Mouse (Mus musculus) forebrain, embryonic 15.5 days (tissue): ENCODE results near the gene Hoxc6. TPM values are rescaled to one million over a fixed set of nuclear protein-coding genes. Genes with fewer than 3 reads are reported as not detected.

Experiments used
- ATAC-seq: fragments of 200-750 bp; cut with Nextera tagmentation; replicated peaks from 2 replicates; pipeline ENCODE4 v1.8.0; 2017; ENCODE audit warnings: mild to moderate bottlenecking, moderate TSS enrichment, moderate library complexity
- H3K27ac ChIP-seq: fragments of 300-500 bp; sonication (generic); replicated peaks from 2 replicates; pipeline ENCODE4 v1.5.1; 2015; ENCODE audit warnings: mild to moderate bottlenecking, inconsistent platforms
- H3K27me3 ChIP-seq: fragments of 300-500 bp; sonication (generic); 2 replicates; pipeline ENCODE4 v1.6.1; 2015; ENCODE audit warnings: inconsistent platforms
- H3K36me3 ChIP-seq: fragments of 300-500 bp; sonication (generic); 2 replicates; pipeline ENCODE4 v1.6.1; 2015; ENCODE audit warnings: mild to moderate bottlenecking, inconsistent platforms
- H3K4me1 ChIP-seq: fragments of 300-500 bp; sonication (generic); 2 replicates; pipeline ENCODE4 v1.6.1; 2015; ENCODE audit warnings: inconsistent platforms
- H3K4me2 ChIP-seq: fragments of 300-500 bp; sonication (generic); replicated peaks from 2 replicates; pipeline ENCODE4 v1.6.1; 2015; ENCODE audit warnings: mild to moderate bottlenecking, inconsistent platforms
- H3K4me3 ChIP-seq: fragments of 300-500 bp; sonication (generic); 2 replicates; pipeline ENCODE4 v1.5.1; 2015; ENCODE audit warnings: mild to moderate bottlenecking, inconsistent platforms
- H3K9ac ChIP-seq: fragments of 300-500 bp; sonication (generic); replicated peaks from 2 replicates; pipeline ENCODE4 v1.6.1; 2015; ENCODE audit warnings: mild to moderate bottlenecking, inconsistent platforms
- H3K9me3 ChIP-seq: fragments of 300-500 bp; sonication (generic); 2 replicates; pipeline ENCODE4 v1.6.1; 2016; ENCODE audit warnings: inconsistent platforms
- WGBS: fragments of 180-500 bp; shearing (Covaris S2); methylation state at CpG from one replicate; pipeline ENCODE4 v1.1.7; 2015; ENCODE audit warnings: mixed read lengths; 5-methylcytosine and 5-hydroxymethylcytosine counted together
- polyA plus RNA-seq: library from polyadenylated mRNA; unstranded; fragments of >200 nt; fragmentation: Nextera tagmentation; extraction: Ambion mirVana; gene quantifications from 2 replicates; pipeline ENCODE4 v1.2.1, GENCODE M21; 2015

Gene Hoxc6
- polyA plus RNA-seq, 1 experiment from 2014 or later: not detected

GRCm38 (mm10) chr15:102963259-102963658, 34.8 kb upstream of the Hoxc6 start:
- Histone ChIP-seq H3K9ac (no peak overlapping the region), H3K36me3 (no peaks in the 10 kb centered on the region), H3K27me3 (peaks cover 94% of the 10 kb centered on the region), H3K4me3 (no peak overlapping the region), H3K4me2 (no peak overlapping the region), H3K27ac (no peak overlapping the region), H3K9me3 (no peaks in the 10 kb centered on the region), H3K4me1 (peaks cover 7% of the 10 kb centered on the region)
- 3% methylated on average over 8 of the region's 8 CpGs for WGBS
- ATAC-seq: no peak

GRCm38 (mm10) chr15:102963671-102964640, 34.1 kb upstream of the Hoxc6 start:
- H3K36me3 ChIP-seq: no peaks in the 10 kb centered on the region
- no peak overlapping the region for H3K4me3 ChIP-seq
- ATAC-seq: no peak
- H3K9me3 ChIP-seq: no peaks in the 10 kb centered on the region
- peaks cover 93% of the 10 kb centered on the region for H3K27me3 ChIP-seq
- no peak overlapping the region for H3K9ac ChIP-seq
- H3K4me1 ChIP-seq: peaks cover 7% of the 10 kb centered on the region
- H3K4me2 ChIP-seq: no peak overlapping the region
- no peak overlapping the region for H3K27ac ChIP-seq
- WGBS: 2% methylated on average over 28 of the region's 28 CpGs

- no peak overlapping the region for H3K27ac ChIP-seq
- peaks cover 7% of the 10 kb centered on the region for H3K4me1 ChIP-seq
- ATAC-seq: no peak
- peaks cover 95% of the 10 kb centered on the region for H3K27me3 ChIP-seq
- no peaks in the 10 kb centered on the region for H3K9me3 ChIP-seq
- H3K9ac ChIP-seq: no peak overlapping the region
- 3% methylated on average over 26 of the region's 26 CpGs for WGBS
- H3K4me2 ChIP-seq: no peak overlapping the region
- no peak overlapping the region for H3K4me3 ChIP-seq
- H3K36me3 ChIP-seq: no peaks in the 10 kb centered on the region
Measured at GRCm38 (mm10) chr15:102965003-102965891, 32.8 kb upstream of the Hoxc6 start.

DNA sequence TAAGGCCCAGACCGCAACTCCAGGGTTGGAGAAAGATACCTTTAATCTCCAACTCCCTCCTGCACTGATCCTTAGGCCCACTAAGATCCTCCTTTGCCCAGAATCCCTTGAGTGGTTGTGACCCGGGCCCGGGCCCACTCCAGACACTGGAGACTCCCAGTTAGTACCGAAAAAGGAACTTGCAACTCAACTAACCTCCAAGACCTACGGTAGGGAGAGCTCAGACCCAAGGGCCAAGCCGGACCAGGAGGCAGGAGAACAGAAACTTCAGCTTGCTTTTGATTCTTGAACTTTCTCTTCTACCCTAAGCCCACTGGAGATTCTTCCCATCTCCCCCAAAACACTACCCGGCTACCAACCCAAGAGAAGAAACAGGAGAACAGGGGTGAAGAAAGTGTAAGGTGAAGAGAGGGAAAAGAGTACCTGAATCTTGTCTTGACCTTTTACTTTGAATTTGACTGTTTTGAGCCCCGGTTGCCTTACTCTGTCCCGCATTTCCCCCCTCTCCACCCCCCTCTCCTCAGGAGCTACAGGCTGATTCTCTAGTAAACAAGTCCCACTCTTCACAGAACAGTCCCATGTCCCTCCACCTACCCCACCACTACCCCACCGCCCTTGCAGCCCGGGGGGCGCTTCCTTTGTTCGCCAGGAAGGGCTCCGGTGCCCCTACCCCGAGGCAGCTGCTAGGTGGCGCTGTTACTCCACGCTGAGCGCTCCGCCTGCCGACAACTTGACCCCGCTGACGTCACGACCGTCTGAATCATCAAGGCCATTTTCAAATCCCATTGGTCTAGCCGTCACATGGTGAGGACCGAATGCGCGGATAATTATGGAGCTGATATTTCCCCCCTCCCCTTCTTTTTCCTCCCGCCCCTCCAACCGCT, 31.9 kb upstream of the Hoxc6 start:
- H3K4me1 ChIP-seq: peaks cover 7% of the 10 kb centered on the region
- H3K36me3 ChIP-seq: no peaks in the 10 kb centered on the region
- no peak overlapping the region for H3K9ac ChIP-seq
- H3K4me2 ChIP-seq: 0 out of 2 replicates have a peak overlapping the region, but pooled peaks have one; percentile 8
- ATAC-seq: 0 out of 2 replicates have a peak, but pooled peaks have one; percentile 19
- H3K4me3 ChIP-seq: peak overlapping the region; percentile 12; the same call in 1 of the 2 replicates
- peaks cover 96% of the 10 kb centered on the region for H3K27me3 ChIP-seq
- 2% methylated on average over 30 of the region's 30 CpGs for WGBS
- H3K27ac ChIP-seq: no peak overlapping the region
- H3K9me3 ChIP-seq: no peaks in the 10 kb centered on the region

GRCm38 (mm10) chr15:102966776-102967311, 31.2 kb upstream of the Hoxc6 start, which contains the start of gene Hoxc10:
Gene Hoxc10, plus strand, starts transcription at chr15:102966796.
- Histone ChIP-seq H3K4me1 (peaks cover 7% of the 10 kb centered on the region), H3K4me2 (0 out of 2 replicates have a peak within 1 kb of the TSS, but pooled peaks have one; percentile 8), H3K4me3 (peak within 1 kb of the TSS; percentile 12; the same call in 1 of the 2 replicates), H3K27me3 (peaks cover 97% of the 10 kb centered on the region), H3K36me3 (no peaks in the 10 kb centered on the region), H3K27ac (no peak within 1 kb of the TSS), H3K9ac (no peak within 1 kb of the TSS), H3K9me3 (no peaks in the 10 kb centered on the region)
- 2% methylated on average over 27 of the region's 27 CpGs for WGBS
- ATAC-seq: no peak

DNA sequence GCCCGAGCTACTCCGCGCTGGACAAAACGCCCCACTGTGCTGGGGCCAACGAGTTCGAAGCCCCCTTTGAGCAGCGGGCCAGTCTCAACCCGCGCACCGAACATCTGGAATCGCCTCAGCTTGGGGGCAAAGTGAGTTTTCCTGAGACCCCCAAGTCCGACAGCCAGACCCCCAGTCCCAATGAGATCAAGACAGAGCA, 30.8 kb upstream of the Hoxc6 start, which contains the start of gene Hoxc5:
Gene Hoxc5 (plus strand): TSS at position 132 of the 199 bp plus-strand sequence.
- no peaks in the 10 kb centered on the region for H3K9me3 ChIP-seq
- peak within 1 kb of the TSS; percentile 12; the same call in 1 of the 2 replicates for H3K4me3 ChIP-seq
- ATAC-seq: no peak
- H3K4me1 ChIP-seq: peaks cover 7% of the 10 kb centered on the region
- no peak within 1 kb of the TSS for H3K9ac ChIP-seq
- 0 out of 2 replicates have a peak within 1 kb of the TSS, but pooled peaks have one; percentile 8 for H3K4me2 ChIP-seq
- no peak within 1 kb of the TSS for H3K27ac ChIP-seq
- peaks cover 98% of the 10 kb centered on the region for H3K27me3 ChIP-seq
- H3K36me3 ChIP-seq: no peaks in the 10 kb centered on the region
- 2% methylated on average over 12 of the region's 12 CpGs for WGBS

DNA sequence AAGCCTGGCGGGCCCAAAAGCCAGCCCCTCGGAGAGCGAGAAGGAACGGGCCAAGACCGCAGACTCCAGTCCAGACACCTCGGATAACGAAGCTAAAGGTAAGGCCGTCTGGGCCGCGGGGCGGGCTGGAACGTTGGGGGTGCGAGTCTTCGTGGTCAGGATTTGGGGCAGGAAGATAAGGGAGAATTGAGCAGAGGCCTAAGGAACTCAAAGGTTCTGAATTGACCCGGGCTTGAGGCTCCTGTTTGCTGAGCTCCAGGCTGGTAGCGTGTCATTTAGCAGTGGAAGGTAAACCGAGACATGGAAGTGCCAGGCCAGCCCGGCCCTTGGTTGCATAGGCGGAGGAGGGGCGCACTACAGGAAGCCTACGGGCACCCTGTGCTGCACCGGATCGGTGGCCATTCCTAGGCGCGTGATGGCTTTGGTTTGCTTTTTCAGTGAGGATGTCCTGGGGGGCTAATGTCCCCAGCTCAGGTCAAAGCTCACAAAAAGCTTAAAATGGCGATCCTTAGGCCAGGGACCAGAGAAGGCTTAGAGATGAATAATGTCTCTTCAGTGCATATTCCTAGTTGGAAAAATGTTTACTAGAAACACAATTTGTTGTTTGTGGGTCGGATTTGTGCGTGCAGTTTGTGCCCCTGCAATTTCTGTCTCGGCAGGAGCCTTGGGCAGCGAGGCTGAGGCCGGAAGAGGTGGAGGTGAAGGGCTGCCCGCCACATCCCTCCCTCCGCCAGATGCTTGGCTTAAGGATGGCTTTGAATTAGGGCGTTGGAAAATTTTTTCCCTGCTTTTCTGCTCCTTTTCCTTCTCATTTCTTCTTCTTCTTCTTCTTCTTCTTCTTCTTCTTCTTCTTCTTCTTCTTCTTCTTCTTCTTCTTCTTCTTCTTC, 30.3 kb upstream of the Hoxc6 start:
- Histone ChIP-seq H3K4me3 (no peak overlapping the region), H3K4me2 (no peak overlapping the region), H3K9me3 (no peaks in the 10 kb centered on the region), H3K36me3 (no peaks in the 10 kb centered on the region), H3K9ac (no peak overlapping the region), H3K27me3 (peaks cover 98% of the 10 kb centered on the region), H3K4me1 (peaks cover 7% of the 10 kb centered on the region), H3K27ac (no peak overlapping the region)
- no peak for ATAC-seq
- WGBS: 1% methylated on average over 34 of the region's 34 CpGs

DNA sequence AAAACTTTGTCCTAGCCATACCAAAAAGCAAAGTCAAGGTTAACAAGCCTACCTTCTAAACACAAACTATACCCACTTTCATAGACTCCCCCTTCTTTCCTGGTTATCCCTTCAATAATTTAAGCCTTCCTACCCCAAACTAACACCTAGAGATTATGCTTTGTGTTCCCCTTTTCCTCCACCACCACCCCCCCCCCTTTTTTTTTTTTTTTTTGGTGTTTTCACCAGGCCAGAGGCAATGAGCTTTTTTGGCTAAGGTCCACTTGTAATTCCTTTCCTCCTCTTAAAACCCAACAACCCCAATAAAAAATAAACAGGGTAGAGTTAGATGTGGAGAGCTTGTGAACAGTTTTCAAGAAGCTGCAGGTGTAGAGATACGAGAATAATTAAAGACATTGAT, 28.8 kb upstream of the Hoxc6 start:
- no peaks in the 10 kb centered on the region for H3K36me3 ChIP-seq
- no peaks in the 10 kb centered on the region for H3K9me3 ChIP-seq
- no peak overlapping the region for H3K4me2 ChIP-seq
- H3K4me3 ChIP-seq: no peak overlapping the region
- peaks cover 98% of the 10 kb centered on the region for H3K27me3 ChIP-seq
- H3K27ac ChIP-seq: no peak overlapping the region
- WGBS: 28% methylated on average over 1 of the region's 1 CpGs
- H3K4me1 ChIP-seq: peaks cover 7% of the 10 kb centered on the region
- ATAC-seq: no peak
- no peak overlapping the region for H3K9ac ChIP-seq

DNA sequence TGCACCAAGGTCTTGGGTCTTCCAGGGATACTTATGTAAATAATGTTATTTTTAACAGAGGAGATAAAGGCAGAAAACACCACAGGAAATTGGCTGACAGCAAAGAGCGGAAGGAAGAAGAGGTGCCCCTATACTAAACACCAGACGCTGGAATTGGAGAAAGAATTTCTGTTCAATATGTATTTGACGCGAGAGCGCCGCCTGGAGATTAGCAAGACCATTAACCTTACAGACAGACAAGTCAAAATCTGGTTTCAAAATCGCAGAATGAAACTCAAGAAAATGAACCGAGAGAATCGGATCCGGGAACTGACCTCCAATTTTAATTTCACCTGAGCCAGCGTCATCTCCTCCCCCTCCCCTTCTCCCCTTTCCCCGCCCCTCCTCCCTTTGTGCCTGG, 27.3 kb upstream of the Hoxc6 start:
- no peak for ATAC-seq
- no peaks in the 10 kb centered on the region for H3K36me3 ChIP-seq
- peaks cover 98% of the 10 kb centered on the region for H3K27me3 ChIP-seq
- H3K4me3 ChIP-seq: no peak overlapping the region
- no peak overlapping the region for H3K27ac ChIP-seq
- H3K4me2 ChIP-seq: no peak overlapping the region
- no peaks in the 10 kb centered on the region for H3K9me3 ChIP-seq
- H3K4me1 ChIP-seq: peaks cover 7% of the 10 kb centered on the region
- H3K9ac ChIP-seq: no peak overlapping the region
- WGBS: 2% methylated on average over 12 of the region's 12 CpGs

DNA sequence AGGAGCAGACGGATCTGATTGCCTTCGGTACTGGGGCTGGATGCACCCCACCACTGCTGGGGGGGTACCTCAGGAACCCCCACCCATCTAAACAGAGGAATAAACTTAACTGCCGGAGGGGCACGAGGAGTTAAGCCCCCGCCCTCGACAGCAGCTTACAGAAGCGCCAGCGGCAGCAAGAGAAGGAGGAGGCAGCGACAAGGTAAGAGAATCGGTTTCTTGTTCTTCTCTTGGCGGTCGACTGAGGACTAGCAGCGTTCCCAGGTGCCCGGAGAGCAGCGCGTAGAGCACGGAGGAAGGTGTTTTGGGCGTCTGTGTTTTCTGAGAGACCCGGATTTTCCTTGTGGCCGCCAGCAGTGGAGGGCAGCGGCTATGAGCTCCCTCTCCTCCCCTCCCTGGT, 25.8 kb upstream of the Hoxc6 start:
- WGBS: under 1% methylated on average over 21 of the region's 21 CpGs
- Histone ChIP-seq H3K4me2 (no peak overlapping the region), H3K36me3 (no peaks in the 10 kb centered on the region), H3K27ac (no peak overlapping the region), H3K9ac (no peak overlapping the region), H3K4me1 (no peaks in the 10 kb centered on the region), H3K4me3 (no peak overlapping the region), H3K27me3 (peaks cover 98% of the 10 kb centered on the region), H3K9me3 (no peaks in the 10 kb centered on the region)
- no peak for ATAC-seq
